Mouse (Mus musculus) adipose tissue, adult 10 weeks (tissue): ENCODE data around the gene Gm10181. TPM values are rescaled to one million over a fixed set of nuclear protein-coding genes. Genes with fewer than 3 reads are reported as not detected.

ENCODE experiments used
- polyA plus RNA-seq: library from polyadenylated mRNA; stranded (reverse); fragments of 350-450 nt; fragmentation: Illumina TruSeq; extraction: RNeasy Lipid Tissue Mini Kit (QIAGEN cat#74804); gene quantifications from one replicate; pipeline ENCODE4 v1.2.3, GENCODE M21; 2014; ENCODE audit warnings: low read depth, low replicate concordance

The Gm10181 gene
- not detected for polyA plus RNA-seq

DNA sequence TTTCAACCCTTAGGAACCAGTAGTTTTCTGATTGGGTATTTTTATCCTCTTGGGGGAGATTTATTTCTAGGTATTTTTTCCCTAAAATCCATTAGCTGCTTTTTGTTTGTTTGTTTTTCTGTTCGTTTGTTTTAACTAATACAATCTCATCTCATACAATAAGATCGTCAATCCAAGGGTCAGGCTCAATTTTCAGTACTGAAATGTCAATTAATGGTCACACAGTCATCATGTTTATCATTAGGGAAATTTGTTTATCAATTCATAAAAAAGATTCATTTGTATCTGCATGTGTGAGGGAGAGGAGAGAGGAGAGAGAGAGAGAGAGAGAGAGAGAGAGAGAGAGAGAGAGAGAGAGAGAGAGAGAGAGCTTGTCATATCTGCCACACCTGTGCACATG lies at the start of gene Gm10181:
Gm10181 (plus strand) TSS at position 301 of the 400 bp plus-strand sequence.

Other genes with a start within 250 kb of the Gm10181 start
- gene Herpud2, start 62.4 kb downstream of the Gm10181 start, polyA plus RNA-seq, result 30.0 TPM
- gene Sept7, start 163.0 kb downstream of the Gm10181 start, polyA plus RNA-seq, result 95.0 TPM